ENCODE assay signal across 29 mouse cellular contexts in the genomic region with DNA sequence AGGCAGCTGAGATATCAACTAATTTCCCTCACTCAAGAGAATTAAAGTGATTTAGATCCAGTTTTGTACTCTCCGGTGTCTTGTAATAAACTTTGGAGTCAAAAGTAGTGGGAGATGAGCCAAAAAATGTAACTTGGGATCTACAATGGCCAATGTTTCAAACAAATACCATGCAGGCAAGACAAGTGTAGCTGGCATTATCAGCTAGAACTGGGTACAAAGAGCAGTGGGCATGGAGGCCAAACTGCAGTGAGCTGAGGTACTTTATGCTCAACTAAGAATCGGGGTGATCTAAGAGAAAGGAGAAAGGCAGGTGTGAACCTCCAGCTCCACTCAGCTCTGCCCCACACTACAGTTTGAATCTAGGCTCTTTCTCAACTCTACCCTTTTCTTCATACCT. TPM values are rescaled to one million over a fixed set of nuclear protein-coding genes. Genes with fewer than 3 reads are reported as not detected.
DNase-seq lines count a peak whose midpoint lies in the region; ATAC-seq and TF ChIP-seq lines count a peak whose summit lies in the region.
"Had no signal": no experiment of that assay in that cellular context is flagged by ENCODE, and none has a peak within 500 bp of the region (broad histone marks: within the 10 kb centered on the region; RNA-seq: fewer than 3 reads in every experiment).

No protein-coding gene starts in this region.

- H3K27me3 ChIP-seq in cerebellum, adult 2 months (ENCODE audit: control insufficient read depth, insufficient read depth, low read length): no peaks in the 10 kb centered on the region
- H3K27me3 ChIP-seq in hindbrain, embryonic 13.5 days: no peaks in the 10 kb centered on the region
- H3K27me3 ChIP-seq in hindbrain, embryonic 10.5 days (ENCODE audit: insufficient read depth, poor library complexity, severe bottlenecking): no peaks in the 10 kb centered on the region
- H3K27me3 ChIP-seq: CH12.LX; forebrain, embryonic 15.5 days; lung, embryonic 15.5 days; stomach, embryonic 15.5 days had no signal

- H3K27ac ChIP-seq in cerebellum, adult 2 months (ENCODE audit: insufficient read depth, low read length): 0 out of 2 replicates have a peak overlapping the region, but pooled peaks have one; percentile 1
- peak overlapping the region; percentile 15; the same call in 1 of the 2 replicates for H3K27ac ChIP-seq in hindbrain, embryonic 13.5 days
- H3K27ac ChIP-seq in hindbrain, embryonic 10.5 days: no peak overlapping the region
- H3K27ac ChIP-seq: forebrain, embryonic 15.5 days; kidney, postnatal 0 days; lung, embryonic 15.5 days; stomach, embryonic 15.5 days had no signal

- no peaks in the 10 kb centered on the region for H3K36me3 ChIP-seq in hindbrain, embryonic 13.5 days
- no peaks in the 10 kb centered on the region for H3K36me3 ChIP-seq in hindbrain, embryonic 10.5 days
- H3K36me3 ChIP-seq: forebrain, embryonic 15.5 days; lung, embryonic 15.5 days; stomach, embryonic 15.5 days had no signal

- no peak for TF ChIP-seq CTCF in cerebellum, adult 2 months (IDR thresholded peaks at IDR 0.05; ENCODE audit: borderline replicate concordance, insufficient read depth, low read depth, low read length)

- no peak overlapping the region for H3K4me3 ChIP-seq in cerebellum, adult 2 months (replicated peaks; ENCODE audit: insufficient read depth, low read depth, low read length)
- H3K4me3 ChIP-seq in hindbrain, embryonic 13.5 days: no peak overlapping the region
- no peak overlapping the region for H3K4me3 ChIP-seq in hindbrain, embryonic 10.5 days
- H3K4me3 ChIP-seq: erythroblast, embryonic 14.5 days; forebrain, embryonic 15.5 days; lung, embryonic 15.5 days; myocyte; stomach, embryonic 15.5 days had no signal

- peaks cover 9% of the 10 kb centered on the region; the same call in 1 of the 2 replicates for H3K4me1 ChIP-seq in cerebellum, adult 2 months (ENCODE audit: control insufficient read depth, insufficient read depth, low read length)
- H3K4me1 ChIP-seq in hindbrain, embryonic 13.5 days (replicated peaks): peaks cover 22% of the 10 kb centered on the region
- no peaks in the 10 kb centered on the region for H3K4me1 ChIP-seq in hindbrain, embryonic 10.5 days (replicated peaks)
- H3K4me1 ChIP-seq: stomach, embryonic 15.5 days had no signal

- 90% methylated on average over 2 of the region's 2 CpGs for WGBS in cerebellum, adult 2 months
- 94% methylated on average over 2 of the region's 2 CpGs for WGBS in hindbrain, embryonic 13.5 days
- 90% methylated on average over 2 of the region's 2 CpGs for WGBS in hindbrain, embryonic 10.5 days

- no peaks in the 10 kb centered on the region for H3K9me3 ChIP-seq in hindbrain, embryonic 13.5 days
- H3K9me3 ChIP-seq in hindbrain, embryonic 10.5 days: no peaks in the 10 kb centered on the region
- H3K9me3 ChIP-seq: forebrain, embryonic 15.5 days; lung, embryonic 15.5 days; stomach, embryonic 15.5 days had no signal

- H3K9ac ChIP-seq in hindbrain, embryonic 13.5 days: no peak overlapping the region
- H3K9ac ChIP-seq: forebrain, embryonic 15.5 days; lung, embryonic 15.5 days; stomach, embryonic 15.5 days had no signal

- intact Hi-C loops in gastrocnemius, postnatal 36 days (cut with DNase I): no loop called here

- H3K4me2 ChIP-seq in hindbrain, embryonic 13.5 days: no peak overlapping the region
- H3K4me2 ChIP-seq: forebrain, embryonic 15.5 days; heart, embryonic 11.5 days; lung, embryonic 15.5 days; midbrain, embryonic 11.5 days; stomach, embryonic 15.5 days had no signal

- DNase-seq in cerebellum, adult 2 months: no peak
- DNase-seq in cerebellum, adult 11-12 months: no peak
- DNase-seq in hindbrain, embryonic 10.5 days (ENCODE audit: low spot score): no peak
- DNase-seq in kidney, postnatal 36 days: peak; percentile 33 to 38
- no peak for DNase-seq in kidney, postnatal 4 days
- peak; percentile 32 for DNase-seq in adipocyte (ENCODE audit: low spot score)
- DNase-seq in gastrocnemius, postnatal 36 days: no peak
- DNase-seq: adrenal gland, adult 8-10 months; cerebellum, postnatal 10 days; gastrocnemius, postnatal 25 days; heart, adult 18-20 months; heart, postnatal 4 days; kidney, adult 18-20 months; layer of hippocampus, postnatal 36 days; left cerebral cortex, postnatal 4 days; retina, postnatal 1 day; right cerebral cortex, postnatal 14 days had no signal

- ATAC-seq in hindbrain, embryonic 13.5 days (ENCODE audit: low FRiP score): no peak
- ATAC-seq: activated CD4-positive, CD25-positive, alpha-beta regulatory T cell, adult 4 months; forebrain, embryonic 15.5 days; midbrain, embryonic 16.5 days had no signal

- TF ChIP-seq POLR2A in cerebellum, adult 2 months (IDR thresholded peaks at IDR 0.05; ENCODE audit: borderline replicate concordance, insufficient read depth, low read length): no peak

RNA-seq across cellular contexts. Expression of a gene that starts 28.7 kb away (rescaled TPM):
- 65.5 and 69.4 TPM in 2 replicates for polyA plus RNA-seq in cerebellum, adult 2 months (2012; rRNA removed)
- polyA plus RNA-seq in hindbrain, embryonic 13.5 days (2015; fragmentation: Nextera tagmentation; extraction: Ambion mirVana): 12.6 and 13.1 TPM in 2 replicates
- 6.8 and 7.0 TPM in 2 replicates for polyA plus RNA-seq in hindbrain, embryonic 10.5 days (2016; fragmentation: Nextera tagmentation; extraction: Ambion mirVana)
- total RNA-seq in gastrocnemius, postnatal 36 days (2021): 1 to 10 TPM; 2.1 to 2.5 TPM

Comparison
In these comparisons a context has a peak if more than half of its experiments do, and no peak if none do; other contexts are left out.
1. DNase-seq: peak in kidney, postnatal 36 days (2 of 2) and adipocyte (single experiment); none in cerebellum, adult 2 months (0 of 2), cerebellum, adult 11-12 months (single experiment), hindbrain, embryonic 10.5 days (single experiment), kidney, postnatal 4 days (0 of 2) and gastrocnemius, postnatal 36 days (0 of 2).